17 mouse cellular contexts compared by ENCODE assay signal in the genomic region with DNA sequence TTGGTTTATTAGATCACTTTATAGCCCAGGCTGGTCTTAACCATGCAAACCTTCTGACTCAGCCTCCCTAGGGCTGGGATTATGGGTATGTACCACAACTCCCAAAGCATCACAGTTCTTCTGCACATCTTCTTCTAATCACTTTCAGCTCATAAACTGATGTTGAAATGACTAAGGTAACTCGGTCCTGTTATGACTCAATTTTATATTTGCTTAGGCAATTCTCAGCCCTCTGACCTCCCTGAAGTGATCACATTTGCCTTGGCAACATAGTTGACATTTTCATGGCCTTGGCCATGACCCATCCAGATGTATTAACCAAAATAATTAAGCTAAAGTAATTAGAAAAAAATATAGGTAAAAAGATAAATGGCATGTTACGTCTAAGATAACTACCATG. TPM values are rescaled to one million over a fixed set of nuclear protein-coding genes. Genes with fewer than 3 reads are reported as not detected.
A peak's percentile ranks its signal among the peaks of the same experiment; 100 is the strongest.
DNase-seq lines count a peak whose midpoint lies in the region.
"Had no signal": no experiment of that assay in that cellular context is flagged by ENCODE, and none has a peak within 500 bp of the region (broad histone marks: within the 10 kb centered on the region; RNA-seq: fewer than 3 reads in every experiment).

No protein-coding gene starts in this region.

- DNase-seq in adrenal gland, adult 2 months = peak; percentile 29
- no peak for DNase-seq in adrenal gland, adult 18-20 months (ENCODE audit: low spot score in 2 of 2)
- peak; percentile 85 for DNase-seq in 3T3-L1 (ENCODE audit: low read depth, low spot score)
- peak; percentile 51 for DNase-seq in NIH3T3 (ENCODE audit: low read depth)
- peak; percentile 82 for DNase-seq in gonadal fat pad, adult 2 months (ENCODE audit: low read depth)
- no peak for DNase-seq in yolk sac, embryonic 10.5 days (ENCODE audit: low spot score)
- no peak for DNase-seq in adipocyte (ENCODE audit: low spot score)
- DNase-seq: adrenal gland, postnatal 10 days; adrenal gland, postnatal 36 days; B cell, adult 2 months; cerebellum, adult 18-20 months; cerebellum, adult 9-10 months; cerebellum, postnatal 14 days; gastrocnemius, postnatal 10 days; heart, adult 2 months; kidney, adult 11 months had no signal

RNA-seq across cellular contexts. Expression of a gene that starts 59.5 kb away (rescaled TPM):
- total RNA-seq in adrenal gland, adult 2 months (2021) = 10 to 100 TPM in 1 of 2 experiments, 1 to 10 TPM in 1; 6.5 to 13.3 TPM
- 5.4 and 7.0 TPM in 2 replicates for polyA plus RNA-seq in adrenal gland, adult 2 months (2012; rRNA removed)
- total RNA-seq in adrenal gland, adult 18-20 months (2021) = 1 to 10 TPM; 7.4 to 9.5 TPM
- 82.9 and 85.0 TPM in 2 replicates for polyA plus RNA-seq in gonadal fat pad, adult 2 months (2012; rRNA removed)
- polyA plus RNA-seq: CD4-positive, CD25-positive, alpha-beta regulatory T cell, adult 4 months had no signal

Comparison
In these comparisons a context has a peak if more than half of its experiments do, and no peak if none do; other contexts are left out.
1. DNase-seq: peak in adrenal gland, adult 2 months (single experiment), 3T3-L1 (single experiment), NIH3T3 (single experiment) and gonadal fat pad, adult 2 months (single experiment); none in adrenal gland, adult 18-20 months (0 of 2), yolk sac, embryonic 10.5 days (single experiment) and adipocyte (single experiment).